9 mouse cellular contexts compared by ENCODE assay signal in genomic region chr7:116038024-116038423, GRCm38 (mm10). TPM values are rescaled to one million over a fixed set of nuclear protein-coding genes. Genes with fewer than 3 reads are reported as not detected.
DNase-seq lines count a peak whose midpoint lies in the region; ATAC-seq lines count a peak whose summit lies in the region.
"Had no signal": no experiment of that assay in that cellular context is flagged by ENCODE, and none has a peak within 500 bp of the region (broad histone marks: within the 10 kb centered on the region; RNA-seq: fewer than 3 reads in every experiment).

No protein-coding gene starts in this region.

- H3K9me3 ChIP-seq in heart, embryonic 15.5 days (replicated peaks): no peaks in the 10 kb centered on the region
- no peaks in the 10 kb centered on the region for H3K9me3 ChIP-seq in embryonic facial prominence, embryonic 15.5 days (replicated peaks)
- no peaks in the 10 kb centered on the region for H3K9me3 ChIP-seq in neural tube, embryonic 11.5 days (ENCODE audit: control insufficient read depth, low read length)

- no peaks in the 10 kb centered on the region for H3K36me3 ChIP-seq in heart, embryonic 15.5 days
- H3K36me3 ChIP-seq in embryonic facial prominence, embryonic 15.5 days: no peaks in the 10 kb centered on the region
- H3K36me3 ChIP-seq in neural tube, embryonic 11.5 days (ENCODE audit: control insufficient read depth, insufficient read depth, low read length): no peaks in the 10 kb centered on the region

- 6% methylated on average over 13 of the region's 13 CpGs for WGBS in heart, embryonic 15.5 days
- WGBS in embryonic facial prominence, embryonic 15.5 days: 2% methylated on average over 13 of the region's 13 CpGs
- WGBS in neural tube, embryonic 11.5 days: 2% methylated on average over 13 of the region's 13 CpGs

- no peak for ATAC-seq in heart, embryonic 15.5 days (replicated peaks; ENCODE audit: insufficient number of reproducible peaks, insufficient read depth, low FRiP score, low read depth)
- no peak for ATAC-seq in embryonic facial prominence, embryonic 15.5 days (ENCODE audit: insufficient number of reproducible peaks, low FRiP score, low TSS enrichment, low read depth)
- ATAC-seq in neural tube, embryonic 11.5 days (ENCODE audit: insufficient read depth, low FRiP score, low TSS enrichment): no peak
- ATAC-seq in erythroid progenitor cell, adult 5-6 weeks (replicated peaks; ENCODE audit: low FRiP score, poor library complexity, severe bottlenecking): no peak

- no peak overlapping the region; the same call in 1 of the 2 replicates for H3K9ac ChIP-seq in heart, embryonic 15.5 days
- H3K9ac ChIP-seq in embryonic facial prominence, embryonic 15.5 days: no peak overlapping the region
- no peak overlapping the region for H3K9ac ChIP-seq in neural tube, embryonic 11.5 days (ENCODE audit: low read length)

- no peak overlapping the region for H3K27ac ChIP-seq in heart, embryonic 15.5 days
- H3K27ac ChIP-seq in embryonic facial prominence, embryonic 15.5 days (replicated peaks): no peak overlapping the region
- no peak overlapping the region for H3K27ac ChIP-seq in neural tube, embryonic 11.5 days (ENCODE audit: low read depth, low read length)

- H3K27me3 ChIP-seq in heart, embryonic 15.5 days: peaks cover 27% of the 10 kb centered on the region
- peaks cover 67% of the 10 kb centered on the region for H3K27me3 ChIP-seq in embryonic facial prominence, embryonic 15.5 days
- peaks cover 35% of the 10 kb centered on the region for H3K27me3 ChIP-seq in neural tube, embryonic 11.5 days (ENCODE audit: control insufficient read depth, insufficient read depth, low read length)

- H3K4me3 ChIP-seq in heart, embryonic 15.5 days: peak overlapping the region; percentile 67
- peak overlapping the region; percentile 48 for H3K4me3 ChIP-seq in embryonic facial prominence, embryonic 15.5 days (replicated peaks)
- peak overlapping the region; percentile 50 for H3K4me3 ChIP-seq in neural tube, embryonic 11.5 days (ENCODE audit: low read depth, low read length)

- peak overlapping the region; percentile 99 for H3K4me2 ChIP-seq in heart, embryonic 15.5 days
- peak overlapping the region; percentile 91 for H3K4me2 ChIP-seq in embryonic facial prominence, embryonic 15.5 days (replicated peaks)
- H3K4me2 ChIP-seq in neural tube, embryonic 11.5 days (ENCODE audit: low read depth): peak overlapping the region; percentile 93

- peaks cover 23% of the 10 kb centered on the region for H3K4me1 ChIP-seq in heart, embryonic 15.5 days (replicated peaks)
- peaks cover 40% of the 10 kb centered on the region for H3K4me1 ChIP-seq in embryonic facial prominence, embryonic 15.5 days
- peaks cover 22% of the 10 kb centered on the region for H3K4me1 ChIP-seq in neural tube, embryonic 11.5 days (ENCODE audit: control insufficient read depth, insufficient read depth, low read length)

- no peak for DNase-seq in heart, postnatal 10 days
- peak; percentile 10 to 13 for DNase-seq in kidney, postnatal 4 days
- DNase-seq in neural tube, embryonic 11.5 days (ENCODE audit: low spot score): no peak
- no peak for DNase-seq in testis, postnatal 10 days (ENCODE audit: low spot score)
- no peak for DNase-seq in layer of hippocampus, postnatal 36 days
- DNase-seq: thymus, postnatal 14 days had no signal

- intact Hi-C loops in heart, postnatal 10 days (cut with DNase I): loop anchor here (10.0 kb wide), 3 partner anchors 283 to 903 kb away; no protein-coding TSS in a partner anchor

RNA-seq across cellular contexts. Expression of gene Sox6, which starts 0.6 kb away (rescaled TPM):
- polyA plus RNA-seq in heart, embryonic 15.5 days (2015; fragmentation: Nextera tagmentation; extraction: Ambion mirVana): 28.4 and 31.1 TPM in 2 replicates
- 10 to 100 TPM; 22.9 to 30.3 TPM for total RNA-seq in heart, postnatal 10 days (2021)
- polyA plus RNA-seq in embryonic facial prominence, embryonic 15.5 days (2015; fragmentation: Nextera tagmentation; extraction: Ambion mirVana): 48.4 and 60.2 TPM in 2 replicates
- 79.3 and 82.6 TPM in 2 replicates for polyA plus RNA-seq in neural tube, embryonic 11.5 days (2014; fragmentation: Nextera tagmentation; extraction: Ambion mirVana)
- total RNA-seq in layer of hippocampus, postnatal 36 days (2021): 10 to 100 TPM; 24.3 to 34.7 TPM
- 1,078 and 1,095 TPM in 2 replicates for total RNA-seq in erythroid progenitor cell, adult 5-6 weeks (2015; ENCODE audit: low replicate concordance)
- total RNA-seq in erythroid progenitor cell, adult 5-6 weeks (2017; ENCODE audit: low replicate concordance): 892 and 1,010 TPM in 2 replicates

RNA-seq across cellular contexts. Expression of gene 1110004F10Rik, which starts 1.2 kb away (rescaled TPM):
- polyA plus RNA-seq in heart, embryonic 15.5 days (2015; fragmentation: Nextera tagmentation; extraction: Ambion mirVana): 156 and 163 TPM in 2 replicates
- 10 to 100 TPM; 65.9 to 73.8 TPM for total RNA-seq in heart, postnatal 10 days (2021)
- polyA plus RNA-seq in embryonic facial prominence, embryonic 15.5 days (2015; fragmentation: Nextera tagmentation; extraction: Ambion mirVana): 252 and 262 TPM in 2 replicates
- 338 and 365 TPM in 2 replicates for polyA plus RNA-seq in neural tube, embryonic 11.5 days (2014; fragmentation: Nextera tagmentation; extraction: Ambion mirVana)
- total RNA-seq in layer of hippocampus, postnatal 36 days (2021): 100 to 1,000 TPM; 101 to 103 TPM
- total RNA-seq in erythroid progenitor cell, adult 5-6 weeks (2015; ENCODE audit: low replicate concordance): 50.7 and 81.8 TPM in 2 replicates
- 46.9 and 76.1 TPM in 2 replicates for total RNA-seq in erythroid progenitor cell, adult 5-6 weeks (2017; ENCODE audit: low replicate concordance)

RNA-seq across cellular contexts. Expression of gene Gm4353, which starts 46.4 kb away (rescaled TPM):
- polyA plus RNA-seq in heart, embryonic 15.5 days (2015; fragmentation: Nextera tagmentation; extraction: Ambion mirVana): 0.46 and 0.48 TPM in 2 replicates
- total RNA-seq in heart, postnatal 10 days (2021): 1 to 10 TPM in 1 of 2 experiments, under 1 TPM in 1; 0.74 to 2.1 TPM
- polyA plus RNA-seq in embryonic facial prominence, embryonic 15.5 days (2015; fragmentation: Nextera tagmentation; extraction: Ambion mirVana): 0.71 and 1.7 TPM in 2 replicates
- 0.74 and 1.3 TPM in 2 replicates for polyA plus RNA-seq in neural tube, embryonic 11.5 days (2014; fragmentation: Nextera tagmentation; extraction: Ambion mirVana)
- 1 to 10 TPM; 2.6 to 4.7 TPM for total RNA-seq in layer of hippocampus, postnatal 36 days (2021)
- total RNA-seq in erythroid progenitor cell, adult 5-6 weeks (2015; ENCODE audit: low replicate concordance): not detected in 2 replicates
- total RNA-seq in erythroid progenitor cell, adult 5-6 weeks (2017; ENCODE audit: low replicate concordance): 0.77 and 1.2 TPM in 2 replicates

Comparison
In these comparisons a context has a peak if more than half of its experiments do, and no peak if none do; other contexts are left out.
1. DNase-seq: peak in kidney, postnatal 4 days (2 of 2); none in heart, postnatal 10 days (0 of 2), neural tube, embryonic 11.5 days (single experiment), testis, postnatal 10 days (single experiment) and layer of hippocampus, postnatal 36 days (0 of 2).
2. RNA of gene Sox6, which starts 0.6 kb away (total RNA-seq): 892 to 1,095 TPM in erythroid progenitor cell, adult 5-6 weeks; 24.3 to 34.7 TPM in layer of hippocampus, postnatal 36 days and 22.9 to 30.3 TPM in heart, postnatal 10 days; every median in the first group is over 10 times any median in the second.
3. Peak in every context shown above with its lines, with median percentiles within 50 percentile points of each other: H3K4me2 ChIP-seq and H3K4me3 ChIP-seq.